Mouse (Mus musculus) kidney, embryonic 14.5 days (tissue): ENCODE results near the gene Syn2. TPM values are rescaled to one million over a fixed set of nuclear protein-coding genes. Genes with fewer than 3 reads are reported as not detected.

Source experiments
- microRNA-seq: library from miRNA; unstranded; fragments of <30 nt; microRNA quantifications from one replicate; pipeline ENCODE4, GENCODE M21; 2016
- polyA plus RNA-seq: library from polyadenylated mRNA; unstranded; fragments of >200 nt; fragmentation: Nextera tagmentation; extraction: Ambion mirVana; gene quantifications from 2 replicates; pipeline ENCODE4 v1.2.1, GENCODE M21; 2014

Gene Syn2
- polyA plus RNA-seq, 1 experiment from 2014 or later = 0.89 TPM

Small RNA genes within 50 kb of the gene (microRNA-seq; reads per million reads assigned to microRNA genes)
- not detected for gene Gm24767

Other genes starting within 250 kb of the Syn2 start
- 68.8 and 83.0 TPM in 2 replicates for gene Vgll4, start 164.9 kb upstream of the Syn2 start, polyA plus RNA-seq
- gene Tamm41, start 97.0 kb upstream of the Syn2 start, polyA plus RNA-seq = 75.1 and 75.7 TPM in 2 replicates
- not detected in 2 replicates for gene Gm17482, start 92.4 kb downstream of the Syn2 start, polyA plus RNA-seq
- gene Timp4, start 117.3 kb downstream of the Syn2 start, polyA plus RNA-seq = 0.15 and 0.41 TPM in 2 replicates
- gene Pparg, start 226.0 kb downstream of the Syn2 start, polyA plus RNA-seq = 3.9 and 4.6 TPM in 2 replicates